Mouse (Mus musculus): Measurements from ENCODE around the gene Syt14.

DNA sequence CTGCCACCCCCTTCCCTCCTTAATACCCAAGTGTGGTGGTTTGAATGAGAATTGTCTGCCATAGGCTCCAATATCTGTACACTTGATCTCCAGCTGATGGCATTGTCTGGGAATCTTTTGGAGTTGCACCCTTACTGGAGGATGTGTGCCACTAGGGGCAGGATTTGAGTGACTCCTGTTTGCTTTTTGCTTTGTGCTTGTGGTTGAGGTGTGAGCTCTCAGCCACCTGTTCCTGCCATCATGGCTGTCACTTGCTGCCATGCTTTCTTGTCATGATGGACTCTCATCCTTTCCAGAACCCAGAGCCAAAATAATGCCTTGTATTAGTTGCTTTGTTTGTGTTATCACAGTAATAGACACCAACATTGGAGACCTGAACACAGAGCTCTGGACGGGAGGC lies 165.8 kb downstream of the Syt14 start:
- TF ChIP-seq POLR2A (IDR thresholded peaks at IDR 0.05; ENCODE audit: borderline replicate concordance, extremely low read depth, insufficient read depth, insufficient read length, poor library complexity, severe bottlenecking), result no peak
- peak; percentile 2; the same call in 1 of the 2 replicates for TF ChIP-seq CTCF (IDR thresholded peaks at IDR 0.05; ENCODE audit: borderline replicate concordance, extremely low read depth, insufficient read depth, insufficient read length)

All from brain, embryonic 14.5 days (tissue).